Mouse (Mus musculus) stomach, postnatal 0 days (tissue): ENCODE data around the gene Cox6a1. TPM values are rescaled to one million over a fixed set of nuclear protein-coding genes. Genes with fewer than 3 reads are reported as not detected.

Experiments
- ATAC-seq: fragments of 200-750 bp; cut with Nextera tagmentation; 2 replicates; pipeline ENCODE4 v1.8.0; 2017; ENCODE audit not compliant: low FRiP score, low TSS enrichment
- DNase-seq: peaks from one replicate; pipeline ENCODE4 v3.0.0-alpha.2; 2016; ENCODE audit warnings: low spot score
- H3K27ac ChIP-seq: fragments of 300-500 bp; sonication (generic); replicated peaks from 2 replicates; pipeline ENCODE4 v1.5.1; 2014; ENCODE audit warnings: mild to moderate bottlenecking, control low read depth
- H3K27me3 ChIP-seq: fragments of 300-500 bp; sonication (generic); 2 replicates; pipeline ENCODE4 v1.6.1; 2014; ENCODE audit warnings: low read length; ENCODE audit not compliant: control insufficient read depth, insufficient read depth
- H3K36me3 ChIP-seq: fragments of 300-500 bp; sonication (generic); 2 replicates; pipeline ENCODE4 v1.6.1; 2014; ENCODE audit warnings: low read length, mixed read lengths; ENCODE audit not compliant: control insufficient read depth, insufficient read depth
- H3K4me1 ChIP-seq: fragments of 300-500 bp; sonication (generic); replicated peaks from 2 replicates; pipeline ENCODE4 v1.6.1; 2014; ENCODE audit warnings: antibody characterized with exemption; ENCODE audit not compliant: control insufficient read depth, insufficient read depth
- H3K4me2 ChIP-seq: fragments of 300-500 bp; sonication (generic); replicated peaks from 2 replicates; pipeline ENCODE4 v1.6.1; 2014; ENCODE audit warnings: low read depth, mild to moderate bottlenecking, control low read depth, moderate library complexity
- H3K4me3 ChIP-seq: fragments of 300-500 bp; sonication (generic); 2 replicates; pipeline ENCODE4 v1.5.1; 2014; ENCODE audit warnings: low read depth, low read length, control low read depth
- H3K9ac ChIP-seq: fragments of 300-500 bp; sonication (generic); 2 replicates; pipeline ENCODE4 v1.6.1; 2014; ENCODE audit warnings: mild to moderate bottlenecking, low read length, control low read depth, mixed read lengths
- H3K9me3 ChIP-seq: fragments of 300-500 bp; sonication (generic); 2 replicates; pipeline ENCODE4 v1.6.1; 2016; ENCODE audit warnings: low read length; ENCODE audit not compliant: control insufficient read depth
- CTCF ChIP-seq: IDR thresholded peaks from 2 replicates; pipeline ENCODE4 v1.5.1; 2016; ENCODE audit warnings: antibody characterized with exemption, low read depth, mild to moderate bottlenecking, moderate library complexity
- EP300 ChIP-seq: optimal IDR thresholded peaks from 2 replicates; pipeline ENCODE3; 2016; ENCODE audit warnings: antibody characterized with exemption
- WGBS: fragments of 180-500 bp; shearing (Covaris S2); extraction: QIAGEN DNeasy Blood & Tissue Kit; methylation state at CpG from one replicate; pipeline ENCODE4 v1.1.7; 2014; 5-methylcytosine and 5-hydroxymethylcytosine counted together
- polyA plus RNA-seq: library from polyadenylated mRNA; unstranded; fragments of >200 nt; fragmentation: Nextera tagmentation; extraction: Ambion mirVana; gene quantifications from 2 replicates; pipeline ENCODE4 v1.2.1, GENCODE M21; 2015

Gene Cox6a1
- polyA plus RNA-seq, 1 experiment from 2014 or later: 1,574 TPM

- under 1% methylated on average over 46 of the region's 46 CpGs for WGBS
- Histone ChIP-seq H3K27ac (peak overlapping the region; percentile 95), H3K4me2 (peak overlapping the region; percentile 63), H3K4me1 (peaks cover 4% of the 10 kb centered on the region), H3K9ac (peak overlapping the region; percentile 82), H3K27me3 (no peaks in the 10 kb centered on the region), H3K36me3 (peaks cover 10% of the 10 kb centered on the region), H3K4me3 (peak overlapping the region; percentile 87), H3K9me3 (no peaks in the 10 kb centered on the region)
- ATAC-seq (peak; percentile 13), DNase-seq (peak; percentile 78)
- TF ChIP-seq CTCF (peak; percentile 69), EP300 (peak; percentile 3)
Measured at GRCm38 (mm10) chr5:115300035-115300744, 48.6 kb downstream of the Cox6a1 start.

DNA sequence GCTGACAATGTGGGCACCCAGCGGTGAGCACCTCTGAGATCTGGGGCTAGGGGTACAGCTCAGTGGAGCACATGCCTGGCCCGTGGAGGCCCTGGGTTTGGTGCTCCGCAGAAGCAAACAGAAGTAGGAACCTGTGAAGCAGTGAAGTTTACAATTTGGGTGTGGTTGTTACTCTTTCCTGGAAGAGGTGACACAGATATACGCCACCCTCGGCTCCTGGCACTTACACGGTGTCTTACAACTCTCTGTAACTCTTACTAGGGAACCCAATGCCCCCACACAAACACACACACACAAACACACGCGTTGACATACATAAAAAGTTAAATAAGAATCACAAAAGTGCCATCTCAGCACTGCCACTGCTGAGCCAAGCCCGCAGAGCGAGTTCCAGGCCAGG, 52.4 kb downstream of the Cox6a1 start:
- WGBS: 44% methylated on average over 10 of the region's 10 CpGs
- no peaks in the 10 kb centered on the region for H3K27me3 ChIP-seq
- DNase-seq (peak; percentile 66), ATAC-seq (peak; percentile 45)
- H3K9ac ChIP-seq: no peak overlapping the region
- no peaks in the 10 kb centered on the region for H3K9me3 ChIP-seq
- peaks cover 2% of the 10 kb centered on the region; the same call in 1 of the 2 replicates for H3K4me1 ChIP-seq
- H3K4me2 ChIP-seq: no peak overlapping the region
- peak overlapping the region; percentile 79 for H3K27ac ChIP-seq
- H3K36me3 ChIP-seq: peaks cover 10% of the 10 kb centered on the region
- H3K4me3 ChIP-seq: no peak overlapping the region
- TF ChIP-seq EP300 (no peak), CTCF (no peak)

Other genes starting within 250 kb of the Cox6a1 start
- gene Acads, start 229.6 kb downstream of the Cox6a1 start, polyA plus RNA-seq: 70.6 and 73.8 TPM in 2 replicates
- 12.7 and 12.9 TPM in 2 replicates for gene Unc119b, start 214.0 kb downstream of the Cox6a1 start, polyA plus RNA-seq
- gene Mlec, start 190.8 kb downstream of the Cox6a1 start, polyA plus RNA-seq: 30.4 and 34.0 TPM in 2 replicates
- gene Cabp1, start 154.6 kb downstream of the Cox6a1 start, polyA plus RNA-seq: 0.44 and 0.67 TPM in 2 replicates
- 83.9 and 85.3 TPM in 2 replicates for gene Pop5, start 113.1 kb downstream of the Cox6a1 start, polyA plus RNA-seq
- 84.0 and 93.0 TPM in 2 replicates for gene Rnf10, start 76.1 kb downstream of the Cox6a1 start, polyA plus RNA-seq
- gene Coq5, start 69.3 kb downstream of the Cox6a1 start, polyA plus RNA-seq: 32.6 and 32.9 TPM in 2 replicates
- 1,661 and 1,792 TPM in 2 replicates for gene Dynll1, start 48.0 kb downstream of the Cox6a1 start, polyA plus RNA-seq
- 121 and 129 TPM in 2 replicates for gene Srsf9, start 21.8 kb downstream of the Cox6a1 start, polyA plus RNA-seq
- 12.9 and 14.7 TPM in 2 replicates for gene Gatc, start 7.8 kb downstream of the Cox6a1 start, polyA plus RNA-seq
- 63.3 and 65.4 TPM in 2 replicates for gene Triap1, start 7.8 kb downstream of the Cox6a1 start, polyA plus RNA-seq
- 3.2 and 3.6 TPM in 2 replicates for gene Msi1, start 80.6 kb upstream of the Cox6a1 start, polyA plus RNA-seq
- 464 and 489 TPM in 2 replicates for gene Pla2g1b, start 117.3 kb upstream of the Cox6a1 start, polyA plus RNA-seq
- 10.1 and 11.5 TPM in 2 replicates for gene Sirt4, start 135.7 kb upstream of the Cox6a1 start, polyA plus RNA-seq
- 21.1 and 25.8 TPM in 2 replicates for gene Pxn, start 157.7 kb upstream of the Cox6a1 start, polyA plus RNA-seq
- 1,317 and 1,335 TPM in 2 replicates for gene Rplp0, start 210.5 kb upstream of the Cox6a1 start, polyA plus RNA-seq
- 11.2 and 11.7 TPM in 2 replicates for gene Gcn1l1, start 216.3 kb upstream of the Cox6a1 start, polyA plus RNA-seq